Mouse (Mus musculus): ENCODE data around the gene 1600015I10Rik.

- TF ChIP-seq CTCF (IDR thresholded peaks at IDR 0.05; ENCODE audit: low read depth) (no peak), EP300 (IDR thresholded peaks at IDR 0.05; ENCODE audit: low read depth) (no peak)
These were observed 45.0 kb downstream of the 1600015I10Rik start, which contains the start of gene Doxl2 for GRCm38 (mm10) chr6:48974663-48975062.

Measured in liver, postnatal 0 days (tissue).